Mouse (Mus musculus) hindbrain, embryonic 15.5 days (tissue): ENCODE measurements at regions not wholly inside any gene's neighbourhood (a gene's known extent, or its start where the extent isn't known, plus 50 kb on each side); places are given as distances from the start of the nearest gene placed in this dataset.

Experiments
- ATAC-seq: fragments of 200-750 bp; cut with Nextera tagmentation; 2 replicates; pipeline ENCODE4 v1.8.0; 2017; ENCODE audit warnings: low read depth, moderate number of reproducible peaks, moderate TSS enrichment; ENCODE audit not compliant: low FRiP score
- H3K27ac ChIP-seq: fragments of 300-500 bp; sonication (generic); replicated peaks from 2 replicates; pipeline ENCODE4 v1.5.1; 2015; ENCODE audit warnings: mild to moderate bottlenecking, inconsistent platforms
- H3K27me3 ChIP-seq: fragments of 300-500 bp; sonication (generic); 2 replicates; pipeline ENCODE4 v1.6.1; 2015; ENCODE audit warnings: control low read depth, inconsistent platforms
- H3K36me3 ChIP-seq: fragments of 300-500 bp; sonication (generic); 2 replicates; pipeline ENCODE4 v1.6.1; 2015; ENCODE audit warnings: control low read depth, inconsistent platforms
- H3K4me1 ChIP-seq: fragments of 300-500 bp; sonication (generic); replicated peaks from 2 replicates; pipeline ENCODE4 v1.6.1; 2015; ENCODE audit warnings: control low read depth, inconsistent platforms
- H3K4me2 ChIP-seq: fragments of 300-500 bp; sonication (generic); 2 replicates; pipeline ENCODE4 v1.6.1; 2015; ENCODE audit warnings: moderate library complexity, mild to moderate bottlenecking, inconsistent platforms
- H3K4me3 ChIP-seq: fragments of 300-500 bp; sonication (generic); 2 replicates; pipeline ENCODE4 v1.5.1; 2015; ENCODE audit warnings: mild to moderate bottlenecking, inconsistent platforms
- H3K9ac ChIP-seq: fragments of 300-500 bp; sonication (generic); 2 replicates; pipeline ENCODE4 v1.6.1; 2015; ENCODE audit warnings: inconsistent platforms
- H3K9me3 ChIP-seq: fragments of 300-500 bp; sonication (generic); 2 replicates; pipeline ENCODE4 v1.6.1; 2016; ENCODE audit warnings: control low read depth, inconsistent platforms
- WGBS: fragments of 180-500 bp; shearing (Covaris S2); methylation state at CpG from one replicate; pipeline ENCODE4 v1.1.7; 2015; 5-methylcytosine and 5-hydroxymethylcytosine counted together

- no peaks in the 10 kb centered on the region for H3K9me3 ChIP-seq
- no peak overlapping the region for H3K9ac ChIP-seq
- H3K4me1 ChIP-seq = no peaks in the 10 kb centered on the region
- no peak overlapping the region for H3K27ac ChIP-seq
- H3K27me3 ChIP-seq = no peaks in the 10 kb centered on the region
- no peaks in the 10 kb centered on the region for H3K36me3 ChIP-seq
- ATAC-seq = no peak
- 66% methylated on average over 7 of the region's 7 CpGs for WGBS
- no peak overlapping the region for H3K4me3 ChIP-seq
- no peak overlapping the region for H3K4me2 ChIP-seq
Measured at GRCm38 (mm10) chr16:93092796-93093195, 266.8 kb upstream of the Runx1 start.

DNA sequence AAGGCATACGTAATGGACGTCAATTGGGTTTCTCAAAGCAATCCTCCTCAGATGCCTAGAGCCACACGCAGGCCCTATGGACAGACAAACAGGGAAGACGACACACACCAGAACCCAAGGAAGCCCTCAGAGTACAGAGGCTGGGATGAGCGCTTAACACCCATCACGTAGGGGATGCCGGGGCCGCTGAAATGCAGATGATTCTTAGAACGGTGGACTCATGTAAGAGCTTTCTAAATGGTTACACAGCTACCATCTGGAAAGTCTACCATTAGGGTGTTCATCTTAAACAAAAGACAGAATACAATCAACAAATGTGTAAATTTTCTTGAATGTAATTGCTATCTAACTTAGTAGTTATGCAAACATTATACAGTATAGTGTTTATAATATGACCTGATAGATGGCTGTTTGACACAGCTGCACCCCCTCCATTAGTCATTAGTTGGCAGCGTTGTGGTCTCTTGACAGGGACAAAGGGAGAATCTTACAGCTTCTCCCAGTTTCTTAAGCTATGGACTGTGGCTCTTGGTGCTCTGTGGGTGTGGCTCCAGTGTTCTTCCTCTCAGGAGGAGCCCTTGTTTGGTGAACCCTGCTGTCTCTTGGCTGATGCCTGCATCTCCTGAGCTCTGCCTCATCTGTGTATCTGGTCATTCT, 259.4 kb upstream of the Runx1 start:
- no peak overlapping the region for H3K4me2 ChIP-seq
- no peaks in the 10 kb centered on the region for H3K9me3 ChIP-seq
- no peaks in the 10 kb centered on the region for H3K4me1 ChIP-seq
- H3K4me3 ChIP-seq = no peak overlapping the region
- H3K27ac ChIP-seq = no peak overlapping the region
- no peak overlapping the region for H3K9ac ChIP-seq
- 89% methylated on average over 10 of the region's 10 CpGs for WGBS
- H3K36me3 ChIP-seq = no peaks in the 10 kb centered on the region
- no peaks in the 10 kb centered on the region for H3K27me3 ChIP-seq
- ATAC-seq = no peak

DNA sequence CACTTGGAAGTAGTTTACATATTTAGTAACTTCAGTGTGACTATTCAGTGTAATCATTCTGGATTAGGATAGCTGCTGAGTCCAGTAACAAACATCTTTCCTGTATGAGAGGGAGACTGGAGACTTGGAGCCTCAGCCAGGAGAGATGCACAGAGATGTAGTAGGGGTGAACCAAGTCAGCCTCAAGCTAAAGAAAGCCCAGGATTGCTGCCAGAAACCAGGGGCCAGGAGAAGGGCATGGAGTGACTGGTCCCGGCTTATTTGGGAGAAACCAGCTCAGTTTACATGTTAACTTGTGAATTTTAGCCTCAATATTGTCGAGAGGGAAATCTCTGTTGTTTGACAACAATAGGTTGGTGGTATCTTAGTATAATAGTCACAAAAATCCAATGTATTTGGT, 257.8 kb upstream of the Runx1 start:
- H3K4me2 ChIP-seq = no peak overlapping the region
- no peak overlapping the region for H3K9ac ChIP-seq
- H3K4me3 ChIP-seq = no peak overlapping the region
- peaks cover 14% of the 10 kb centered on the region for H3K4me1 ChIP-seq
- H3K27ac ChIP-seq = no peak overlapping the region
- no peaks in the 10 kb centered on the region for H3K36me3 ChIP-seq
- no peaks in the 10 kb centered on the region for H3K9me3 ChIP-seq
- ATAC-seq = no peak
- H3K27me3 ChIP-seq = no peaks in the 10 kb centered on the region
- 77% methylated on average over 2 of the region's 2 CpGs for WGBS

DNA sequence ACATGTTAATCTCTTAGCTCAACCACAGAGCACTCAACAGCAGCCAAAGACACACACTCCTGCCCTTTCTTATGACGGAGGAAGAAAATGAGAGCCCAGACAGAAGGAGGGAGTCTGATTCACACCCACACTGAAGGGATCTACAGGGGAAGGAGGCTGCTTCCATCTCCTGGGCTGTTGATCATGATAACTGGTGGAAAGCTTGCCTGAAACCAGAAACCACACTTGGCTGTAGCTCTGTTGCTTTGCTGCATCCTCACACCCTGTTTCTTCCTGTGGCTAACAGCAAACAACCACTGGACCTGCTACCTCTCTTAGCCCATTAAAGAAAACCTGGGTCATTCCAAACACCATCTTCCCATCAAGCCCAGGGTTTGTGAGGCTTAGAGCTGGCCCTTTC, 257.2 kb upstream of the Runx1 start:
- Histone ChIP-seq H3K27me3 (no peaks in the 10 kb centered on the region), H3K36me3 (no peaks in the 10 kb centered on the region), H3K9ac (no peak overlapping the region), H3K4me3 (no peak overlapping the region), H3K4me2 (no peak overlapping the region), H3K4me1 (peaks cover 14% of the 10 kb centered on the region), H3K27ac (no peak overlapping the region), H3K9me3 (no peaks in the 10 kb centered on the region)
- WGBS = 88% methylated on average over 1 of the region's 1 CpGs
- ATAC-seq = no peak

DNA sequence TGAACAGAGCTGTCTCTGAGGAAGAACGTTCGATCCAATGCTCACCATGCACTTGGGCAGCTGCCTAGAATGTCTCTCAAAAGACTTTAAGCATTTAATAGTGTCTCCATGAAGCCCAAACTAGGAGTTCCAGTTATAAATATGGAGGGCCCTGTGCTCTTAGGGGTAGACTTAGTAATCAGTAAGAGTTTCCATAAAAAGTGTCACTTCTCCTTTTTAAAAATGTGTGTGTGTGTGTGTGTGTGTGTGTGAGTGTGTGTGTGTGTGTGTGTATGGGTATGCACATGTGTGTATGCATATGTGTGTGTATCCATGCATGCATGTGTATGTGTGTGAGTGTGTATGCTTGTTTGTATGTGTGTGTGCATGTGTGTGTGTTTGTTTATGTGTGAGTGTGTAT, 255.6 kb upstream of the Runx1 start:
- Histone ChIP-seq H3K27ac (no peak overlapping the region), H3K9me3 (no peaks in the 10 kb centered on the region), H3K9ac (no peak overlapping the region), H3K36me3 (no peaks in the 10 kb centered on the region), H3K4me2 (no peak overlapping the region), H3K27me3 (no peaks in the 10 kb centered on the region), H3K4me3 (no peak overlapping the region), H3K4me1 (peaks cover 14% of the 10 kb centered on the region)
- WGBS = 82% methylated on average over 2 of the region's 2 CpGs
- ATAC-seq = no peak

DNA sequence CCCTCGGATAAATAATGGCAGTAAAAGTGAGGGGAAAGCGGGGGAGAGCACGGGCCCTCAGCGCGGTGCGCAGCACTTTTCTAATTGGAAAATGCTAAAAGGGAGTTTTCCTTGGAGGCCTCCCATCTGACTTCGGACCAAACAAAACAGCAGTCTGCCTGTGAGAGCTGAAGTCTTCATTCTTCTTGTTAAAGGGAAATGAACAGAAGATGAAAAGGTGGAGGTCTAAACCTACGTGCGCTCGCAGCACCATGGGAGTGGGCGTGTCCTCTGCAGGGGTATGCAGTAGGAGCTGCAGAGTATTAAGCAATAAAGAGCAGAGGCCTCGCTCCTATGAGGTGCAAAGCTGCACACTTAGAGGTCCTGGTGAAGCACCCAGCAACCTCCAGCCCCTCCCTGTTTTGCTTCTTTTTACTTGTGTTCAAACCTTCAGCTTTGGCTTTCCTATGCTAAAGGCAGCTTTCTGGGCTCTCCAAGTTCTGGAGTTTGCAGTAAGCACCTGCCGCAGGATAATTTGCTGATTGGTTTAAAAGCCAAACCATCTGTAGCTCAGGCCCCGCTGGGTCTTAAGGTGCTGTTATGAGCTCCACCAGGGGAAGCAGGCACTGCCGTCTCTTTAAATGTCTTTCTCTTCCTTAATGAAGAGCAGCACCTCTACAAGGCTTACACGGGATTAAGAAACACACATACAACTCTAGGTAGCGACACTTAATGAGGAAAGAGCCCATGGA, 253.9 kb upstream of the Runx1 start:
- peak overlapping the region; percentile 40 for H3K4me2 ChIP-seq
- no peak overlapping the region for H3K9ac ChIP-seq
- no peak overlapping the region for H3K4me3 ChIP-seq
- 42% methylated on average over 17 of the region's 17 CpGs for WGBS
- peaks cover 14% of the 10 kb centered on the region for H3K4me1 ChIP-seq
- no peaks in the 10 kb centered on the region for H3K27me3 ChIP-seq
- no peak for ATAC-seq
- no peaks in the 10 kb centered on the region for H3K36me3 ChIP-seq
- H3K9me3 ChIP-seq = no peaks in the 10 kb centered on the region
- peak overlapping the region; percentile 28; the same call in 1 of the 2 replicates for H3K27ac ChIP-seq

- H3K27ac ChIP-seq = no peak overlapping the region; the same call in 1 of the 2 replicates
- no peak overlapping the region for H3K9ac ChIP-seq
- peak overlapping the region; percentile 40 for H3K4me2 ChIP-seq
- 73% methylated on average over 3 of the region's 3 CpGs for WGBS
- H3K4me3 ChIP-seq = no peak overlapping the region
- no peaks in the 10 kb centered on the region for H3K9me3 ChIP-seq
- ATAC-seq = no peak
- peaks cover 14% of the 10 kb centered on the region for H3K4me1 ChIP-seq
- H3K36me3 ChIP-seq = no peaks in the 10 kb centered on the region
- no peaks in the 10 kb centered on the region for H3K27me3 ChIP-seq
Measured at GRCm38 (mm10) chr16:93078909-93079308, 253.0 kb upstream of the Runx1 start.

GRCm38 (mm10) chr16:93075488-93075887, 249.5 kb upstream of the Runx1 start:
- ATAC-seq = no peak
- Histone ChIP-seq H3K27ac (no peak overlapping the region), H3K27me3 (no peaks in the 10 kb centered on the region), H3K4me2 (no peak overlapping the region), H3K4me3 (no peak overlapping the region), H3K9me3 (no peaks in the 10 kb centered on the region), H3K4me1 (peaks cover 14% of the 10 kb centered on the region), H3K36me3 (no peaks in the 10 kb centered on the region), H3K9ac (no peak overlapping the region)
- 85% methylated on average over 11 of the region's 11 CpGs for WGBS

GRCm38 (mm10) chr16:93072156-93072555, 246.2 kb upstream of the Runx1 start:
- Histone ChIP-seq H3K9ac (no peak overlapping the region), H3K4me1 (no peaks in the 10 kb centered on the region), H3K4me3 (no peak overlapping the region), H3K4me2 (no peak overlapping the region), H3K9me3 (no peaks in the 10 kb centered on the region), H3K36me3 (no peaks in the 10 kb centered on the region), H3K27me3 (no peaks in the 10 kb centered on the region), H3K27ac (no peak overlapping the region)
- 71% methylated on average over 6 of the region's 6 CpGs for WGBS
- no peak for ATAC-seq

DNA sequence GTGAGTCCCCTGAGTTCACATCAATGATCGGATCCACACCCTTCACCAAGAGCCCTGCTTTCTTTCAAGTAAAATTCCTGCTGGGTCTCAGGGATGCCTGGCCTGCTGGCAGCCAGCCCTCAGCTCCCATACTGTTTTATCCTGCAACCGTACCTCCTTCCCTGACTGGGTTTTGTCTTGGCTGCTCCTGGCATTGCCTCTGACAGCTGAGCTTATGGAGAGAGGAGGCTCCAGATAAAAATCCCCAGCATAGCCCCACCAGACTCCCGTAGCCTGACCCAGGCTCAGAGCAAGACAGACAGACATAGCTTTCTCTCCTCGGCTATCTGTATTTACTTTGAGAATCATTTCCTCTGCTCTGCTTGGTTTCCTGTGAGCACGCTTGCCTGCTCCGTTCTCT, 245.8 kb upstream of the Runx1 start:
- Histone ChIP-seq H3K27me3 (no peaks in the 10 kb centered on the region), H3K4me2 (no peak overlapping the region), H3K9me3 (no peaks in the 10 kb centered on the region), H3K9ac (no peak overlapping the region), H3K36me3 (no peaks in the 10 kb centered on the region), H3K4me3 (no peak overlapping the region), H3K27ac (no peak overlapping the region), H3K4me1 (no peaks in the 10 kb centered on the region)
- ATAC-seq = no peak
- WGBS = 69% methylated on average over 6 of the region's 6 CpGs

DNA sequence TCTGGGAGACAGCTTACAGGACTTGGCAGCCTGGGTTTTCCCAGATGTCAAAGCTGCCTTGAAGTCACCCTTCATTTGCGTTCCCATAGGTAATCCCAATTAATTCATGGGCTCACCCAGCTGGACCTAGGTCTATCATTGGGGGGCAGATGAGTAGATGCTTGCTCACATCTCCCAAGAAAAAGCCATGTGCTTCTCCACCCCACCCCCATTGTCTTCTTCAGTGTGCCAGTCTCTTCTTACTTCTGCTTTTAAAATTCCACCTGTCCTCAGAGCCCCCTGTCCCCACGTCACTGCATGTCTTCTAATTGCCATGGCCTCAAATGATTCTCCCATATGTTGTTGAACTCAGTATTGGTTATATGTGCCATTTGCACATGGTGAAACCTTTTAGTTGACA, 240.9 kb upstream of the Runx1 start:
- no peak overlapping the region for H3K9ac ChIP-seq
- 77% methylated on average over 2 of the region's 2 CpGs for WGBS
- H3K27me3 ChIP-seq = no peaks in the 10 kb centered on the region
- no peak overlapping the region for H3K27ac ChIP-seq
- H3K4me1 ChIP-seq = no peaks in the 10 kb centered on the region
- no peaks in the 10 kb centered on the region for H3K36me3 ChIP-seq
- H3K9me3 ChIP-seq = no peaks in the 10 kb centered on the region
- H3K4me3 ChIP-seq = no peak overlapping the region
- H3K4me2 ChIP-seq = no peak overlapping the region
- ATAC-seq = no peak

GRCm38 (mm10) chr16:93061475-93062179, 235.7 kb upstream of the Runx1 start:
- Histone ChIP-seq H3K9ac (no peak overlapping the region), H3K27ac (no peak overlapping the region), H3K4me2 (no peak overlapping the region), H3K27me3 (no peaks in the 10 kb centered on the region), H3K4me3 (no peak overlapping the region), H3K9me3 (no peaks in the 10 kb centered on the region), H3K4me1 (no peaks in the 10 kb centered on the region), H3K36me3 (no peaks in the 10 kb centered on the region)
- ATAC-seq = no peak
- 85% methylated on average over 4 of the region's 4 CpGs for WGBS
